Mouse (Mus musculus) forebrain, embryonic 11.5 days (tissue): ENCODE data around the gene Gm11487. TPM values are rescaled to one million over a fixed set of nuclear protein-coding genes. Genes with fewer than 3 reads are reported as not detected.
"Not testable (repeated sequence)": the region's sequence is repeated elsewhere in the genome, so short reads cannot be mapped to it uniquely, and the experiment has no call there.

Experiments
- ATAC-seq: fragments of 200-750 bp; cut with Nextera tagmentation; replicated peaks from 2 replicates; pipeline ENCODE4 v1.8.0; 2017; ENCODE audit warnings: moderate TSS enrichment; ENCODE audit not compliant: low FRiP score
- DNase-seq: peaks from one replicate; pipeline ENCODE4 v3.0.0-alpha.2; 2017; ENCODE audit warnings: low spot score
- H3K27ac ChIP-seq: fragments of 300-500 bp; sonication (generic); 2 replicates; pipeline ENCODE4 v1.5.1; 2014; ENCODE audit warnings: low read depth, low read length
- H3K27me3 ChIP-seq: fragments of 300-500 bp; sonication (generic); 2 replicates; pipeline ENCODE4 v1.6.1; 2014; ENCODE audit warnings: mild to moderate bottlenecking, low read length, mixed read lengths; ENCODE audit not compliant: control insufficient read depth, insufficient read depth
- H3K36me3 ChIP-seq: fragments of 300-500 bp; sonication (generic); 2 replicates; pipeline ENCODE4 v1.6.1; 2014; ENCODE audit warnings: mild to moderate bottlenecking, low read length, moderate library complexity, mixed read lengths; ENCODE audit not compliant: control insufficient read depth, insufficient read depth
- H3K4me1 ChIP-seq: fragments of 300-500 bp; sonication (generic); replicated peaks from 2 replicates; pipeline ENCODE4 v1.6.1; 2014; ENCODE audit warnings: low read length, mixed read lengths; ENCODE audit not compliant: control insufficient read depth, insufficient read depth
- H3K4me2 ChIP-seq: fragments of 300-500 bp; sonication (generic); 2 replicates; pipeline ENCODE4 v1.6.1; 2014; ENCODE audit warnings: low read depth, mild to moderate bottlenecking, low read length, moderate library complexity, mixed read lengths; ENCODE audit not compliant: severe bottlenecking
- H3K4me3 ChIP-seq: fragments of 300-500 bp; sonication (generic); 2 replicates; pipeline ENCODE4 v1.5.1; 2014; ENCODE audit warnings: low read depth, low read length
- H3K9ac ChIP-seq: fragments of 300-500 bp; sonication (generic); 2 replicates; pipeline ENCODE4 v1.6.1; 2014; ENCODE audit warnings: low read length
- H3K9me3 ChIP-seq: fragments of 300-500 bp; sonication (generic); 2 replicates; pipeline ENCODE4 v1.6.1; 2016; ENCODE audit warnings: low read length, mixed read lengths; ENCODE audit not compliant: control insufficient read depth
- WGBS: fragments of 180-500 bp; shearing (Covaris S2); extraction: QIAGEN DNeasy Blood & Tissue Kit; methylation state at CpG from one replicate; pipeline ENCODE4 v1.1.7; 2014; 5-methylcytosine and 5-hydroxymethylcytosine counted together
- polyA plus RNA-seq: library from polyadenylated mRNA; unstranded; fragments of >200 nt; fragmentation: Nextera tagmentation; extraction: Ambion mirVana; gene quantifications from 2 replicates; pipeline ENCODE4 v1.2.1, GENCODE M21; 2014

Gm11487 gene
- polyA plus RNA-seq: not detected in 2 replicates

DNA sequence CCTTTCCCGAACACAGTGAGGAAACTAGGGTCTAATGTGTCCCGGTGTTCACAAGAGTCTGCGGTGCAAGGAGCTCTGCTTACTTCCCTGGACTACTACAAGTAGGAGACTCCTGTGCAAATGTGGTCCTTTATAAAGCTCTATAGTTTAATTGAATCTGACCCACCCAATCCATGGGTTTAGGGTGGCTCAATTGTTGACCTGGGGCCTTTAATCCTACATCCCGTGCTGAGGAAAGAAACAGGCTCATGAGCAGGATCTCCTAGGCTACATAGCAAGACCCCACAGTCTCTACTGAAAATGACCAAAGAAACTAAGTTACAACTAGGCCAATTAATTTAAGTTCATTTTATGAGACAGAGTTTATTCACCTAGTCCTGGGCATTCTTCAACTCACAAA lies at the start of gene Gm11487:
Gene Gm11487, minus strand, starts transcription at position 101 of the 400 bp plus-strand sequence.
- ATAC-seq, DNase-seq, H3K27me3 ChIP-seq, H3K9me3 ChIP-seq, H3K4me1 ChIP-seq, H3K9ac ChIP-seq, H3K36me3 ChIP-seq, H3K4me3 ChIP-seq, H3K4me2 ChIP-seq, H3K27ac ChIP-seq: not testable (repeated sequence)
- WGBS: 90% methylated on average over 4 of the region's 4 CpGs

- Histone ChIP-seq H3K4me3 (no peak overlapping the region), H3K27me3 (no peaks in the 10 kb centered on the region), H3K27ac (no peak overlapping the region), H3K9ac (no peak overlapping the region), H3K4me1 (no peaks in the 10 kb centered on the region), H3K36me3 (no peaks in the 10 kb centered on the region), H3K9me3 (no peaks in the 10 kb centered on the region), H3K4me2 (no peak overlapping the region)
- ATAC-seq (peak; percentile 69), DNase-seq (peak; percentile 60)
- 61% methylated on average over 7 of the region's 7 CpGs for WGBS
Measured at GRCm38 (mm10) chr4:73444715-73445114, 39.8 kb upstream of the Gm11487 start.

GRCm38 (mm10) chr4:73442568-73442967 lies 37.7 kb upstream of the Gm11487 start:
- peak; percentile 71 for ATAC-seq

GRCm38 (mm10) chr4:73425903-73426302 lies 21.0 kb upstream of the Gm11487 start:
- 83% methylated on average over 3 of the region's 3 CpGs for WGBS
- no peaks in the 10 kb centered on the region for H3K27me3 ChIP-seq
- no peaks in the 10 kb centered on the region for H3K9me3 ChIP-seq
- H3K4me2 ChIP-seq: no peak overlapping the region
- H3K4me3 ChIP-seq: no peak overlapping the region
- no peak overlapping the region for H3K9ac ChIP-seq
- no peaks in the 10 kb centered on the region for H3K36me3 ChIP-seq
- DNase-seq: no peak
- ATAC-seq: no peak
- H3K4me1 ChIP-seq: no peaks in the 10 kb centered on the region
- no peak overlapping the region for H3K27ac ChIP-seq

More at GRCm38 (mm10) chr4:73442568-73442967, 37.7 kb upstream of the Gm11487 start:
- Histone ChIP-seq H3K27ac (no peak overlapping the region), H3K4me1 (no peaks in the 10 kb centered on the region), H3K9me3 (no peaks in the 10 kb centered on the region), H3K4me2 (no peak overlapping the region), H3K9ac (no peak overlapping the region), H3K36me3 (no peaks in the 10 kb centered on the region), H3K27me3 (no peaks in the 10 kb centered on the region), H3K4me3 (no peak overlapping the region)
- WGBS: 36% methylated on average over 1 of the region's 1 CpGs
- DNase-seq: no peak

- no peaks in the 10 kb centered on the region for H3K36me3 ChIP-seq
- H3K9me3 ChIP-seq: no peaks in the 10 kb centered on the region
- WGBS: 97% methylated on average over 12 of the region's 12 CpGs
- no peak overlapping the region for H3K4me2 ChIP-seq
- DNase-seq (no peak), ATAC-seq (no peak)
- H3K27me3 ChIP-seq: no peaks in the 10 kb centered on the region
- H3K4me1 ChIP-seq: no peaks in the 10 kb centered on the region
- no peak overlapping the region for H3K4me3 ChIP-seq
- H3K27ac ChIP-seq: no peak overlapping the region
- no peak overlapping the region for H3K9ac ChIP-seq
Measured at GRCm38 (mm10) chr4:73423049-73423448, 18.2 kb upstream of the Gm11487 start.

DNA sequence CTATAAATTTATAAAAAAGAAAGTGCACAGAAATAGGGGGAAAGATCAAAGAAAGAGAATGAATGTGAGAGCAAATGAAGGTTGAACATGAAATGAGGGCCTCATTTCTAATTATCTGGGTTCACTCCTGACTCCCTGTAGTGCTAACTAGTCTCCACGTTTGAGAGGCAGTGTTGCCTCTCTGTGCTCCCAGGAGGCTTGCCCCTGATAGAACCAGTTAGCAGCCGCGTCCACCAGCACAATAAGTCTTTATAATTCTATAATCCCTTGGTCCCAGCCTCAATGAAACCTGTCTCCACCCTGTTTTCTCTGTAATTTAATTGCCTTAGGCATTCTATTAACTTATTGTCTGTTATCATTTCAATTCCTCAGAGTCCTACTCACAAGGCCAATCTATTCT lies 38.3 kb downstream of the Gm11487 start:
- H3K4me1 ChIP-seq: no peaks in the 10 kb centered on the region
- DNase-seq: peak; percentile 66
- H3K27ac ChIP-seq: no peak overlapping the region
- ATAC-seq: peak; percentile 94
- no peak overlapping the region for H3K9ac ChIP-seq
- H3K36me3 ChIP-seq: no peaks in the 10 kb centered on the region
- H3K4me2 ChIP-seq: no peak overlapping the region
- no peaks in the 10 kb centered on the region for H3K9me3 ChIP-seq
- 5% methylated on average over 3 of the region's 3 CpGs for WGBS
- no peak overlapping the region for H3K4me3 ChIP-seq
- no peaks in the 10 kb centered on the region for H3K27me3 ChIP-seq

Other genes with a start within 250 kb of the Gm11487 start
- not detected in 2 replicates for gene Gm11238, start 202.8 kb upstream of the Gm11487 start, polyA plus RNA-seq
- not detected in 2 replicates for gene Gm11237, start 217.9 kb upstream of the Gm11487 start, polyA plus RNA-seq
- gene Gm11236, start 233.0 kb upstream of the Gm11487 start, polyA plus RNA-seq: not detected in 2 replicates